Mouse (Mus musculus) midbrain, embryonic 16.5 days (tissue): Measurements from ENCODE around the gene Gm15140. TPM values are rescaled to one million over a fixed set of nuclear protein-coding genes. Genes with fewer than 3 reads are reported as not detected.
"Not testable (repeated sequence)": the region's sequence is repeated elsewhere in the genome, so short reads cannot be mapped to it uniquely, and the experiment has no call there.

Experiments used
- ATAC-seq: fragments of 200-750 bp; cut with Nextera tagmentation; 2 replicates; pipeline ENCODE4 v1.8.0; 2017; ENCODE audit warnings: moderate TSS enrichment
- H3K27ac ChIP-seq: fragments of 300-500 bp; sonication (generic); 2 replicates; pipeline ENCODE4 v1.5.1; 2014; ENCODE audit warnings: mild to moderate bottlenecking, low read length, mixed read lengths
- H3K27me3 ChIP-seq: fragments of 300-500 bp; sonication (generic); 2 replicates; pipeline ENCODE4 v1.6.1; 2014; ENCODE audit warnings: low read depth, low read length, mixed read lengths; ENCODE audit not compliant: control insufficient read depth, insufficient read depth
- H3K36me3 ChIP-seq: fragments of 300-500 bp; sonication (generic); 2 replicates; pipeline ENCODE4 v1.6.1; 2014; ENCODE audit warnings: mild to moderate bottlenecking, low read length, moderate library complexity, mixed read lengths; ENCODE audit not compliant: control insufficient read depth, insufficient read depth
- H3K4me1 ChIP-seq: fragments of 300-500 bp; sonication (generic); 2 replicates; pipeline ENCODE4 v1.6.1; 2014; ENCODE audit warnings: mild to moderate bottlenecking, low read length, mixed read lengths; ENCODE audit not compliant: control insufficient read depth, insufficient read depth
- H3K4me2 ChIP-seq: fragments of 300-500 bp; sonication (generic); 2 replicates; pipeline ENCODE4 v1.6.1; 2014; ENCODE audit warnings: mild to moderate bottlenecking, low read length, mixed read lengths
- H3K4me3 ChIP-seq: fragments of 300-500 bp; sonication (generic); 2 replicates; pipeline ENCODE4 v1.5.1; 2014; ENCODE audit warnings: low read depth, mild to moderate bottlenecking, low read length, moderate library complexity, mixed read lengths
- H3K9ac ChIP-seq: fragments of 300-500 bp; sonication (generic); 2 replicates; pipeline ENCODE4 v1.6.1; 2014; ENCODE audit warnings: low read depth, low read length, mixed read lengths
- H3K9me3 ChIP-seq: fragments of 300-500 bp; sonication (generic); replicated peaks from 2 replicates; pipeline ENCODE4 v1.6.1; 2014; ENCODE audit warnings: mild to moderate bottlenecking, low read length, mixed read lengths; ENCODE audit not compliant: control insufficient read depth, poor library complexity, severe bottlenecking
- WGBS: fragments of 180-500 bp; shearing (Covaris S2); extraction: QIAGEN DNeasy Blood & Tissue Kit; methylation state at CpG from one replicate; pipeline ENCODE4 v1.1.7; 2014; 5-methylcytosine and 5-hydroxymethylcytosine counted together
- polyA plus RNA-seq: library from polyadenylated mRNA; unstranded; fragments of >200 nt; fragmentation: Nextera tagmentation; extraction: Ambion mirVana; gene quantifications from 2 replicates; pipeline ENCODE4 v1.2.1, GENCODE M21; 2015

Gene Gm15140
- polyA plus RNA-seq, result not detected in 2 replicates

DNA sequence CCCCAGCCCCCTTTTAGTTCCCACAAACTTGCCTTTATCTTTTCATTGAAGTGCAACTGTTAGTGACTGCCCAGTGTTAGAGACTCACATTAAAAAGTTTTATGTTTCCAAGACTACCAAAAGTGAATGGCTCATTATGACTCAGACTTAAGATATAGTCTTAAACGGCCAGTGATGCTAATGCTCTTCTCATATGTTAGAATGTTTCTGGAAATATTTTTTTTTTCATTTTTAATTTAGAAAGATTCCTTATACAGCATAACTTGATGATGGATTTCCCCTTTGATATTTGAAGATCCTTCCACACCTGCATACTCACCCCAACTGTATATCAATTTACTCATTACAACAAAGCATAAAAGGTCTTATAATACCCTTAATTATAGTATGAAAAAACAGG lies at the start of gene Gm15140:
Gm15140 (minus strand) TSS at position 101 of the 400 bp plus-strand sequence.
- not testable (repeated sequence) for H3K9me3 ChIP-seq, ATAC-seq, H3K27me3 ChIP-seq, H3K9ac ChIP-seq, H3K27ac ChIP-seq, H3K4me1 ChIP-seq, H3K4me2 ChIP-seq, H3K4me3 ChIP-seq, H3K36me3 ChIP-seq
- whole genome bisulfite sequencing, result 56% methylated on average over 1 of the region's 1 CpGs

Other genes with a start within 250 kb of the Gm15140 start
- not detected in 2 replicates for gene Samt1, start 108.0 kb downstream of the Gm15140 start, polyA plus RNA-seq
- not detected in 2 replicates for gene 4921511M17Rik, start 86.9 kb downstream of the Gm15140 start, polyA plus RNA-seq
- gene Gm10057, start 65.6 kb downstream of the Gm15140 start, polyA plus RNA-seq, result not detected in 2 replicates
- not detected in 2 replicates for gene 4930524N10Rik, start 222.7 kb upstream of the Gm15140 start, polyA plus RNA-seq